Comparison of ENCODE assay signal across 8 mouse cellular contexts in genomic region chr15:12204319-12205159, GRCm38 (mm10). TPM values are rescaled to one million over a fixed set of nuclear protein-coding genes. Genes with fewer than 3 reads are reported as not detected.
DNase-seq lines count a peak whose midpoint lies in the region; ATAC-seq lines count a peak whose summit lies in the region.

Gene Mtmr12, plus strand, starts transcription at chr15:12205028.

- WGBS in hindbrain, embryonic 14.5 days: under 1% methylated on average over 31 of the region's 58 CpGs

- ATAC-seq in hindbrain, embryonic 14.5 days (ENCODE audit: low FRiP score): peak; percentile 99

- H3K9me3 ChIP-seq in hindbrain, embryonic 14.5 days (ENCODE audit: control insufficient read depth, low read length): no peaks in the 10 kb centered on the region

- H3K4me2 ChIP-seq in hindbrain, embryonic 14.5 days (replicated peaks): peak within 1 kb of the TSS; percentile 58

- H3K9ac ChIP-seq in hindbrain, embryonic 14.5 days: peak within 1 kb of the TSS; percentile 83

- peak; percentile 98 for DNase-seq in R1 (ENCODE audit: low read depth, low spot score)
- DNase-seq in cerebellum, postnatal 25 days: peak; percentile 100
- DNase-seq in frontal cortex, postnatal 25 days (ENCODE audit: low spot score in 2 of 2): peak; percentile 98 to 100
- peak; percentile 99 for DNase-seq in hindbrain, embryonic 14.5 days (ENCODE audit: low spot score)
- DNase-seq in layer of hippocampus, postnatal 36 days: peak; percentile 99 to 100
- peak; percentile 100 for DNase-seq in lung, postnatal 36 days
- DNase-seq in retina, postnatal 1 day: peak; percentile 99
- DNase-seq in urinary bladder, adult 18-20 months (ENCODE audit: low spot score in 2 of 2): peak; percentile 100

- no peaks in the 10 kb centered on the region for H3K36me3 ChIP-seq in hindbrain, embryonic 14.5 days (replicated peaks; ENCODE audit: control insufficient read depth, insufficient read depth)

- no peaks in the 10 kb centered on the region for H3K27me3 ChIP-seq in hindbrain, embryonic 14.5 days (ENCODE audit: control insufficient read depth, insufficient read depth, low read length)

- H3K4me3 ChIP-seq in hindbrain, embryonic 14.5 days (replicated peaks; ENCODE audit: low read length): peak within 1 kb of the TSS; percentile 78

- peaks cover 25% of the 10 kb centered on the region for H3K4me1 ChIP-seq in hindbrain, embryonic 14.5 days (replicated peaks; ENCODE audit: control insufficient read depth, insufficient read depth, low read length)

- peak within 1 kb of the TSS; percentile 88 for H3K27ac ChIP-seq in hindbrain, embryonic 14.5 days

RNA-seq across cellular contexts. Expression of gene Mtmr12, which starts in this region (rescaled TPM):
- 7.9 and 11.7 TPM in 2 replicates for polyA plus RNA-seq in hindbrain, embryonic 14.5 days (2014; fragmentation: Nextera tagmentation; extraction: Ambion mirVana)
- total RNA-seq in layer of hippocampus, postnatal 36 days (2021): 10 to 100 TPM; 55.4 to 58.1 TPM

Comparison
In these comparisons a context has a peak if more than half of its experiments do, and no peak if none do; other contexts are left out.
1. Peak in every context shown above with its lines: DNase-seq, ATAC-seq, H3K4me3 ChIP-seq and H3K27ac ChIP-seq.